Mouse (Mus musculus) neural tube, embryonic 12.5 days (tissue): ENCODE results near the gene Scrt2. TPM values are rescaled to one million over a fixed set of nuclear protein-coding genes. Genes with fewer than 3 reads are reported as not detected.

Experiments used
- ATAC-seq: fragments of 200-750 bp; cut with Nextera tagmentation; 2 replicates; pipeline ENCODE4 v1.8.0; 2017; ENCODE audit warnings: low read depth, mild to moderate bottlenecking, moderate TSS enrichment, moderate library complexity; ENCODE audit not compliant: low FRiP score
- H3K27ac ChIP-seq: fragments of 300-500 bp; sonication (generic); 2 replicates; pipeline ENCODE4 v1.5.1; 2016
- H3K27me3 ChIP-seq: fragments of 300-500 bp; sonication (generic); replicated peaks from 2 replicates; pipeline ENCODE4 v1.6.1; 2016; ENCODE audit warnings: mild to moderate bottlenecking
- H3K36me3 ChIP-seq: fragments of 300-500 bp; sonication (generic); 2 replicates; pipeline ENCODE4 v1.6.1; 2016; ENCODE audit warnings: mild to moderate bottlenecking
- H3K4me1 ChIP-seq: fragments of 300-500 bp; sonication (generic); 2 replicates; pipeline ENCODE4 v1.6.1; 2016
- H3K4me2 ChIP-seq: fragments of 300-500 bp; sonication (generic); replicated peaks from 2 replicates; pipeline ENCODE4 v1.6.1; 2016; ENCODE audit warnings: mild to moderate bottlenecking
- H3K4me3 ChIP-seq: fragments of 300-500 bp; sonication (generic); 2 replicates; pipeline ENCODE4 v1.5.1; 2016
- H3K9ac ChIP-seq: fragments of 300-500 bp; sonication (generic); 2 replicates; pipeline ENCODE4 v1.6.1; 2016; ENCODE audit warnings: mild to moderate bottlenecking
- H3K9me3 ChIP-seq: fragments of 300-500 bp; sonication (generic); 2 replicates; pipeline ENCODE4 v1.6.1; 2016; ENCODE audit warnings: mild to moderate bottlenecking
- WGBS: fragments of 180-500 bp; shearing (Covaris S2); methylation state at CpG from one replicate; pipeline ENCODE4 v1.1.7; 2016; 5-methylcytosine and 5-hydroxymethylcytosine counted together
- polyA plus RNA-seq: library from polyadenylated mRNA; unstranded; fragments of >200 nt; fragmentation: Nextera tagmentation; extraction: Ambion mirVana; gene quantifications from 2 replicates; pipeline ENCODE4 v1.2.1, GENCODE M21; 2016

Gene Scrt2
- 34.5 and 35.4 TPM in 2 replicates for polyA plus RNA-seq

DNA sequence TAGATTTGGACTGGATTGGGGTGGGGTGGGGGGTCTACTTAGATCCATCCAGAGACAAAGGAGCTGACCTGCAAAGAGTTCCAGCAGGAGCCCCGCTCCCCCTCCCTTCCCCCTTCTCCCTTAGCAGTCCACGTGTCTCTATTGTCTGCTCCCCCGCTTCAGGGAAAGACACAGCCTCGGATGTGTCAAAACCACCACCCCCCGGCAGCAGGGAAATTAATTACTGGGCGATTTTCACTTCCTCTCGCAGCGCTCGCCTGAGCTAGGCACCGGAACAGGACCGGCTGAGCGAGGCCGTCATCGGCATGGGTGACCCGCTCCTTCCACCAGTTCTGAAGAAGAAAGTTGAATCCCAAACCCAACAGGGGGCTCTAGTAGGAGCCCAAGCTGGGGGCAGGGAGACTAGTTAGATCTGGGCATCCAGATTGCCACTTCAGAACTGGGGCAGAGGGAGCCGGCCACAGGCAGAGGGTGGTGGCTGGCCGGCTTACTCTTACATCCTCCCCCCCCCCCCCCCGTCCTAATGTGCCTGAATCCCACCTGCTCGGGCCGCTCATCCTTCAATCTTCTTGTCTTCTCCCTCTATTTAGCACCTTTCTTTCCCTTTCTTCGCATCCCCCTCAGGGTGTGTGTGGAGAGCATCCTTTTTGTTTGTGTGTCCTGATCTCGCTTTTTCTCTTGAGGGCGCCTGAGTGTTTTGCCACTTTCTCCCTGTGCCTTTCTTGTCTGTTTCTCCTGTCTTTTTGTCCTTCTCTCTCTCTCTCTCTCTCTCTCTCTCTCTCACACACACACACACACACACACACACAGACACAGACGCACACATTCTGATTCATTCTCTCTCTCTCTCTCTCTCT lies at the start of gene Scrt2:
Gene Scrt2 (plus strand): TSS at position 845 of the 857 bp plus-strand sequence.
- peaks cover 54% of the 10 kb centered on the region for H3K4me1 ChIP-seq
- peaks cover 17% of the 10 kb centered on the region for H3K27me3 ChIP-seq
- H3K9ac ChIP-seq = peak within 1 kb of the TSS; percentile 99
- peak within 1 kb of the TSS; percentile 78 for H3K4me2 ChIP-seq
- ATAC-seq = peak; percentile 74
- H3K27ac ChIP-seq = peak within 1 kb of the TSS; percentile 97
- WGBS = under 1% methylated on average over 24 of the region's 24 CpGs
- H3K4me3 ChIP-seq = peak within 1 kb of the TSS; percentile 85
- peaks cover 10% of the 10 kb centered on the region; the same call in 1 of the 2 replicates for H3K36me3 ChIP-seq
- no peaks in the 10 kb centered on the region for H3K9me3 ChIP-seq

- Histone ChIP-seq H3K27ac (no peak overlapping the region), H3K9ac (no peak overlapping the region), H3K4me1 (0 out of 2 replicates have a peak, but pooled peaks cover 2% of the 10 kb centered on the region), H3K4me3 (no peak overlapping the region), H3K36me3 (no peaks in the 10 kb centered on the region), H3K27me3 (peaks cover 10% of the 10 kb centered on the region; the same call in 1 of the 2 replicates), H3K4me2 (no peak overlapping the region), H3K9me3 (0 out of 2 replicates have a peak, but pooled peaks cover 6% of the 10 kb centered on the region)
- no peak for ATAC-seq
Observed at GRCm38 (mm10) chr2:152040101-152040500, 41.2 kb upstream of the Scrt2 start.

DNA sequence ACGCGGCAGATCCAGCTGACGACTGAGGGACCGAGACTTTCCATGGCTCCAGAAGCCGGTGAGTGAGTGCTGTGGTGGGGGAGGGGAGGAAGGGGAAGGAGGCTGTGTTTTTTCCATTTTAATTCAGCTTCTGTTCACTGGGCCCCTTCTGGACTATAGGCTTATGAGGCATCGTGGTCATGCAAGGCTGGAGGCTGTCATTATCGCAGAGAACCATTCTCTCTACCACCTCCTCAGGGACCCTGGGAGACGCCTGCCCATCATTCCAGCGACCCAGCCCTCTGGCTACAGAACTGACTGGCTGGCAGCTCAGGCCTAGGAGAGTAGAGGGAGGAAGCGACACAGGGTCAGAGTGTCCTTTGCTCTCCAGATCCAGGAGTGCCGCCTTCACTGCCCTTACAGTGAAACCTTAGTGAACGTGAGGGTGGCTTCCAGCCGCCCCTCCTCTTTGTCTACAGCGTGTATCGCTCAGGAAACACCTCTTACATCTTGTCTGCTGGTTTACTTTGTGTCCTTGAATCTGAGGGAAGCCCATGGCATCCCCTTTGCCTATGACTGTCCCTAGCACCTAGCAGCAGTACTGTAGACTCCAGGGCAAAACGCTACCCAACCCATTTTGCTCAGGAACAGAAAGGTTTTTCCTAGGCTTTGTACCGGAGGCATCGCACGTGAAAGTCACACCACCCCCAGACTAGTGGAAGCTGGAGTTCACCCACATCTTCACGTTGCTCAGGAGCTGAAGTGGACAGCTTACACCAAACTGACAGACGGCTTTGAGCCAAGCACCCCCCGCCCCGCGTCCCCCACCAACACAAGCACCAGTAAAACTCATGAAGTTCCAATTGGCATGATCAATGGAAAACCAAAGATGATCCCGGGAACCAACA lies 34.0 kb upstream of the Scrt2 start:
- H3K4me1 ChIP-seq = peaks cover 59% of the 10 kb centered on the region
- peak overlapping the region; percentile 83 for H3K4me2 ChIP-seq
- H3K27me3 ChIP-seq = peaks cover 17% of the 10 kb centered on the region
- WGBS = 2% methylated on average over 25 of the region's 25 CpGs
- H3K36me3 ChIP-seq = no peaks in the 10 kb centered on the region
- H3K9me3 ChIP-seq = no peaks in the 10 kb centered on the region
- peak overlapping the region; percentile 4; the same call in 1 of the 2 replicates for H3K4me3 ChIP-seq
- peak overlapping the region; percentile 90 for H3K27ac ChIP-seq
- ATAC-seq = peak; percentile 39
- H3K9ac ChIP-seq = peak overlapping the region; percentile 72

- peaks cover 63% of the 10 kb centered on the region for H3K4me1 ChIP-seq
- WGBS = 1% methylated on average over 82 of the region's 82 CpGs
- peak; percentile 57 for ATAC-seq
Observed at GRCm38 (mm10) chr2:152048003-152048980, 33.0 kb upstream of the Scrt2 start.

DNA sequence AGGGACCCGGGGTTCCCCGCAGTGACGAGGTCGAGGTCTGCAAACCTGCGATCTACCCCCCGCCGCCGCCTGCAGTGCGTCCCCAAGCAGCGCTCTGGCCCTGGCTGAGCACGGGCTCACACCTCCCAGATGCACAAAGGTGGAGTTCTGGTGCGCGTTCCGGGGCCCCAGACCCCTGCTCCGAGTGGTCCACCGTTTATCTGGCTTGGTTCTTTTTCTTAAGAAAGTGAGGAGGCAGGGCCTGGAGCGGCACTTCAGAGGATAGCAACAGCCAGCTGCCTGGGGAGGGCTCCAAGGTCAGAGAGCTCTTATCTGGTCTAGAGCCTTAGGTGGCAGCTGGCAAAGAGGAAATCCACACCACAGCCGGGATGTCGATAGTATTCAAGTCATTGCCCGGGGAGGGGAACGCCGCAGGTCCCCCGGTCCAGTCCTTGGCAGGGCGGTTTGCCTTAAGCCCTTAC lies 32.3 kb upstream of the Scrt2 start:
- peak; percentile 26 for ATAC-seq
- Histone ChIP-seq H3K9ac (peak overlapping the region; percentile 72), H3K4me3 (peak overlapping the region; percentile 33), H3K4me1 (peaks cover 63% of the 10 kb centered on the region), H3K27me3 (peaks cover 32% of the 10 kb centered on the region), H3K9me3 (no peaks in the 10 kb centered on the region), H3K36me3 (no peaks in the 10 kb centered on the region), H3K4me2 (peak overlapping the region; percentile 83), H3K27ac (peak overlapping the region; percentile 90)
- under 1% methylated on average over 24 of the region's 24 CpGs for WGBS

More at GRCm38 (mm10) chr2:152048003-152048980, 33.0 kb upstream of the Scrt2 start:
- Histone ChIP-seq H3K36me3 (no peaks in the 10 kb centered on the region), H3K27ac (peak overlapping the region; percentile 90), H3K4me2 (peak overlapping the region; percentile 83), H3K9ac (peak overlapping the region; percentile 72), H3K9me3 (no peaks in the 10 kb centered on the region), H3K4me3 (peak overlapping the region; percentile 33), H3K27me3 (peaks cover 25% of the 10 kb centered on the region)

GRCm38 (mm10) chr2:152049611-152050270 lies 31.6 kb upstream of the Scrt2 start:
- no peaks in the 10 kb centered on the region for H3K36me3 ChIP-seq
- peaks cover 26% of the 10 kb centered on the region for H3K27me3 ChIP-seq
- peak overlapping the region; percentile 83 for H3K4me2 ChIP-seq
- H3K9ac ChIP-seq = peak overlapping the region; percentile 72
- WGBS = 3% methylated on average over 13 of the region's 13 CpGs
- peak overlapping the region; percentile 90 for H3K27ac ChIP-seq
- peak overlapping the region; percentile 33 for H3K4me3 ChIP-seq
- ATAC-seq = 0 out of 2 replicates have a peak, but pooled peaks have one; percentile 0
- H3K4me1 ChIP-seq = peaks cover 61% of the 10 kb centered on the region
- H3K9me3 ChIP-seq = no peaks in the 10 kb centered on the region

- no peak overlapping the region for H3K4me3 ChIP-seq
- peak overlapping the region; percentile 83 for H3K4me2 ChIP-seq
- 2% methylated on average over 7 of the region's 7 CpGs for WGBS
- peaks cover 61% of the 10 kb centered on the region for H3K4me1 ChIP-seq
- H3K9me3 ChIP-seq = no peaks in the 10 kb centered on the region
- H3K27me3 ChIP-seq = peaks cover 27% of the 10 kb centered on the region
- no peaks in the 10 kb centered on the region for H3K36me3 ChIP-seq
- ATAC-seq = peak; percentile 41
- peak overlapping the region; percentile 72; the same call in 1 of the 2 replicates for H3K9ac ChIP-seq
- peak overlapping the region; percentile 90 for H3K27ac ChIP-seq
Observed at GRCm38 (mm10) chr2:152050316-152050715, 31.0 kb upstream of the Scrt2 start.

- H3K27ac ChIP-seq = peak overlapping the region; percentile 6; the same call in 1 of the 2 replicates
- H3K4me1 ChIP-seq = peaks cover 71% of the 10 kb centered on the region
- H3K27me3 ChIP-seq = peaks cover 33% of the 10 kb centered on the region
Observed at GRCm38 (mm10) chr2:152051985-152052384, 29.3 kb upstream of the Scrt2 start.

GRCm38 (mm10) chr2:152055406-152055805 lies 25.9 kb upstream of the Scrt2 start:
- no peak overlapping the region for H3K9ac ChIP-seq
- no peak overlapping the region for H3K4me3 ChIP-seq
- H3K9me3 ChIP-seq = no peaks in the 10 kb centered on the region
- H3K4me1 ChIP-seq = peaks cover 44% of the 10 kb centered on the region
- no peak overlapping the region for H3K27ac ChIP-seq
- no peak for ATAC-seq
- H3K36me3 ChIP-seq = no peaks in the 10 kb centered on the region
- H3K4me2 ChIP-seq = no peak overlapping the region
- WGBS = 57% methylated on average over 1 of the region's 1 CpGs
- peaks cover 26% of the 10 kb centered on the region for H3K27me3 ChIP-seq

More at GRCm38 (mm10) chr2:152051985-152052384, 29.3 kb upstream of the Scrt2 start:
- Histone ChIP-seq H3K36me3 (no peaks in the 10 kb centered on the region), H3K9me3 (no peaks in the 10 kb centered on the region), H3K4me2 (no peak overlapping the region), H3K4me3 (no peak overlapping the region), H3K9ac (no peak overlapping the region)
- no peak for ATAC-seq
- 32% methylated on average over 3 of the region's 3 CpGs for WGBS

- H3K36me3 ChIP-seq = no peaks in the 10 kb centered on the region
- peaks cover 32% of the 10 kb centered on the region for H3K4me1 ChIP-seq
- H3K4me2 ChIP-seq = peak overlapping the region; percentile 16; the same call in 1 of the 2 replicates
- 0 out of 2 replicates have a peak overlapping the region, but pooled peaks have one; percentile 26 for H3K9ac ChIP-seq
- peaks cover 26% of the 10 kb centered on the region for H3K27me3 ChIP-seq
- no peak overlapping the region for H3K27ac ChIP-seq
- no peak overlapping the region for H3K4me3 ChIP-seq
- ATAC-seq = peak; percentile 19; the same call in 1 of the 2 replicates
- WGBS = 65% methylated on average over 22 of the region's 22 CpGs
- H3K9me3 ChIP-seq = no peaks in the 10 kb centered on the region
Observed at GRCm38 (mm10) chr2:152056368-152057251, 24.7 kb upstream of the Scrt2 start.
